Mouse (Mus musculus) spleen, adult 12 weeks (tissue): ENCODE measurements around the gene Wnk2.

Experiments
- DNase-seq: peaks from one replicate; pipeline ENCODE4 v3.0.0; 2022; ENCODE audit warnings: low spot score

The Wnk2 gene

GRCm38 (mm10) chr13:49175509-49175908 lies 27.7 kb upstream of the Wnk2 start:
- DNase-seq, result no peak

GRCm38 (mm10) chr13:49172971-49173596 lies 25.3 kb upstream of the Wnk2 start:
- peak; percentile 53 for DNase-seq

- no peak for DNase-seq
Measured at GRCm38 (mm10) chr13:49172335-49172734, 24.5 kb upstream of the Wnk2 start.

GRCm38 (mm10) chr13:49171729-49172128 lies 23.9 kb upstream of the Wnk2 start:
- DNase-seq, result no peak

- no peak for DNase-seq
Measured at GRCm38 (mm10) chr13:49170623-49171022, 22.8 kb upstream of the Wnk2 start.

- peak; percentile 55 for DNase-seq
Measured at GRCm38 (mm10) chr13:49169448-49170207, 21.8 kb upstream of the Wnk2 start.

GRCm38 (mm10) chr13:49167081-49167480 lies 19.3 kb upstream of the Wnk2 start:
- no peak for DNase-seq

GRCm38 (mm10) chr13:49163645-49164044 lies 15.8 kb upstream of the Wnk2 start:
- no peak for DNase-seq

- DNase-seq, result no peak
Measured at GRCm38 (mm10) chr13:49162722-49163121, 14.9 kb upstream of the Wnk2 start.

GRCm38 (mm10) chr13:49161236-49161635 lies 13.4 kb upstream of the Wnk2 start:
- DNase-seq, result no peak

- no peak for DNase-seq
Measured at GRCm38 (mm10) chr13:49158040-49158713, 10.4 kb upstream of the Wnk2 start.

- DNase-seq, result no peak
Measured at GRCm38 (mm10) chr13:49156645-49157044, 8.8 kb upstream of the Wnk2 start.

GRCm38 (mm10) chr13:49154621-49155020 lies 6.8 kb upstream of the Wnk2 start:
- no peak for DNase-seq

- DNase-seq, result no peak
Measured at GRCm38 (mm10) chr13:49154028-49154427, 6.2 kb upstream of the Wnk2 start.

GRCm38 (mm10) chr13:49148687-49149086 lies 873 bp upstream of the Wnk2 start:
- DNase-seq, result no peak

GRCm38 (mm10) chr13:49147007-49147857 lies 582 bp downstream of the Wnk2 start:
- DNase-seq, result no peak

- DNase-seq, result no peak
Measured at GRCm38 (mm10) chr13:49146698-49147006, 1.2 kb downstream of the Wnk2 start.

- DNase-seq, result no peak
Measured at GRCm38 (mm10) chr13:49146040-49146697, 1.6 kb downstream of the Wnk2 start.

- no peak for DNase-seq
Measured at GRCm38 (mm10) chr13:49145396-49145795, 2.4 kb downstream of the Wnk2 start.

- DNase-seq, result no peak
Measured at GRCm38 (mm10) chr13:49144451-49144850, 3.4 kb downstream of the Wnk2 start.

GRCm38 (mm10) chr13:49143323-49143722 lies 4.5 kb downstream of the Wnk2 start:
- DNase-seq, result no peak

GRCm38 (mm10) chr13:49142396-49142795 lies 5.4 kb downstream of the Wnk2 start:
- DNase-seq, result no peak
